Mouse (Mus musculus) liver, embryonic 16.5 days (tissue): ENCODE measurements around the gene Mccc1. TPM values are rescaled to one million over a fixed set of nuclear protein-coding genes. Genes with fewer than 3 reads are reported as not detected.

Experiments
- ATAC-seq: fragments of 200-750 bp; cut with Nextera tagmentation; 2 replicates; pipeline ENCODE4 v1.8.0; 2017; ENCODE audit warnings: low read depth, mild to moderate bottlenecking, moderate number of reproducible peaks, moderate library complexity
- H3K27ac ChIP-seq: fragments of 300-500 bp; sonication (generic); 2 replicates; pipeline ENCODE4 v1.5.1; 2014; ENCODE audit warnings: mild to moderate bottlenecking, low read length
- H3K27me3 ChIP-seq: fragments of 300-500 bp; sonication (generic); 2 replicates; pipeline ENCODE4 v1.6.1; 2014; ENCODE audit warnings: low read depth, low read length, mixed read lengths; ENCODE audit not compliant: control insufficient read depth, insufficient read depth
- H3K36me3 ChIP-seq: fragments of 300-500 bp; sonication (generic); 2 replicates; pipeline ENCODE4 v1.6.1; 2014; ENCODE audit warnings: mild to moderate bottlenecking; ENCODE audit not compliant: control insufficient read depth, insufficient read depth
- H3K4me1 ChIP-seq: fragments of 300-500 bp; sonication (generic); 2 replicates; pipeline ENCODE4 v1.6.1; 2014; ENCODE audit warnings: low read depth, low read length, mixed read lengths; ENCODE audit not compliant: control insufficient read depth
- H3K4me2 ChIP-seq: fragments of 300-500 bp; sonication (generic); 2 replicates; pipeline ENCODE4 v1.6.1; 2014; ENCODE audit warnings: low read depth, low read length, mixed read lengths
- H3K4me3 ChIP-seq: fragments of 300-500 bp; sonication (generic); 2 replicates; pipeline ENCODE4 v1.5.1; 2014; ENCODE audit warnings: low read depth, mild to moderate bottlenecking, low read length
- H3K9ac ChIP-seq: fragments of 300-500 bp; sonication (generic); 2 replicates; pipeline ENCODE4 v1.6.1; 2014; ENCODE audit warnings: low read depth, low read length
- H3K9me3 ChIP-seq: fragments of 300-500 bp; sonication (generic); replicated peaks from 2 replicates; pipeline ENCODE4 v1.6.1; 2016; ENCODE audit warnings: low read length; ENCODE audit not compliant: control insufficient read depth
- WGBS: fragments of 180-500 bp; shearing (Covaris S2); extraction: QIAGEN DNeasy Blood & Tissue Kit; methylation state at CpG from one replicate; pipeline ENCODE4 v1.1.7; 2014; ENCODE audit not compliant: insufficient replicate concordance; 5-methylcytosine and 5-hydroxymethylcytosine counted together
- polyA plus RNA-seq: library from polyadenylated mRNA; unstranded; fragments of >200 nt; fragmentation: Nextera tagmentation; extraction: Ambion mirVana; gene quantifications from 2 replicates; pipeline ENCODE4 v1.2.1, GENCODE M21; 2015

The Mccc1 gene
- polyA plus RNA-seq, 1 experiment from 2014 or later = 15.3 TPM

GRCm38 (mm10) chr3:35971149-35971548 lies 29.3 kb downstream of the Mccc1 start:
- Histone ChIP-seq H3K4me3 (no peak overlapping the region), H3K4me1 (no peaks in the 10 kb centered on the region), H3K9ac (no peak overlapping the region), H3K9me3 (no peaks in the 10 kb centered on the region), H3K27ac (no peak overlapping the region), H3K36me3 (no peaks in the 10 kb centered on the region), H3K27me3 (no peaks in the 10 kb centered on the region), H3K4me2 (no peak overlapping the region)
- WGBS = 80% methylated on average over 12 of the region's 12 CpGs
- ATAC-seq = no peak

GRCm38 (mm10) chr3:35970441-35970840 lies 30.0 kb downstream of the Mccc1 start:
- H3K36me3 ChIP-seq = no peaks in the 10 kb centered on the region
- 65% methylated on average over 4 of the region's 4 CpGs for WGBS
- H3K9ac ChIP-seq = no peak overlapping the region
- no peaks in the 10 kb centered on the region for H3K4me1 ChIP-seq
- H3K27ac ChIP-seq = no peak overlapping the region
- H3K4me3 ChIP-seq = no peak overlapping the region
- no peaks in the 10 kb centered on the region for H3K9me3 ChIP-seq
- no peaks in the 10 kb centered on the region for H3K27me3 ChIP-seq
- no peak for ATAC-seq
- no peak overlapping the region for H3K4me2 ChIP-seq

GRCm38 (mm10) chr3:35967366-35967921 lies 33.0 kb downstream of the Mccc1 start:
- Histone ChIP-seq H3K9me3 (no peaks in the 10 kb centered on the region), H3K4me2 (no peak overlapping the region), H3K27me3 (no peaks in the 10 kb centered on the region), H3K27ac (no peak overlapping the region), H3K4me1 (no peaks in the 10 kb centered on the region), H3K4me3 (no peak overlapping the region), H3K36me3 (no peaks in the 10 kb centered on the region), H3K9ac (no peak overlapping the region)
- 53% methylated on average over 8 of the region's 8 CpGs for WGBS
- no peak for ATAC-seq

GRCm38 (mm10) chr3:35966493-35966892 lies 34.0 kb downstream of the Mccc1 start:
- no peak overlapping the region for H3K4me2 ChIP-seq
- no peaks in the 10 kb centered on the region for H3K4me1 ChIP-seq
- ATAC-seq = no peak
- H3K4me3 ChIP-seq = no peak overlapping the region
- WGBS = 31% methylated on average over 2 of the region's 2 CpGs
- no peak overlapping the region for H3K27ac ChIP-seq
- no peaks in the 10 kb centered on the region for H3K36me3 ChIP-seq
- H3K9ac ChIP-seq = no peak overlapping the region
- H3K9me3 ChIP-seq = no peaks in the 10 kb centered on the region
- H3K27me3 ChIP-seq = no peaks in the 10 kb centered on the region

- H3K27ac ChIP-seq = no peak overlapping the region
- H3K4me3 ChIP-seq = no peak overlapping the region
- 17% methylated on average over 4 of the region's 4 CpGs for WGBS
- no peaks in the 10 kb centered on the region for H3K4me1 ChIP-seq
- no peaks in the 10 kb centered on the region for H3K27me3 ChIP-seq
- ATAC-seq = no peak
- H3K9ac ChIP-seq = no peak overlapping the region
- no peaks in the 10 kb centered on the region for H3K36me3 ChIP-seq
- no peaks in the 10 kb centered on the region for H3K9me3 ChIP-seq
- H3K4me2 ChIP-seq = no peak overlapping the region
Observed at GRCm38 (mm10) chr3:35964928-35965327, 35.5 kb downstream of the Mccc1 start.

GRCm38 (mm10) chr3:35963921-35964320 lies 36.6 kb downstream of the Mccc1 start:
- Histone ChIP-seq H3K9ac (no peak overlapping the region), H3K4me2 (no peak overlapping the region), H3K4me3 (no peak overlapping the region), H3K9me3 (no peaks in the 10 kb centered on the region), H3K27me3 (no peaks in the 10 kb centered on the region), H3K36me3 (no peaks in the 10 kb centered on the region), H3K4me1 (no peaks in the 10 kb centered on the region), H3K27ac (no peak overlapping the region)
- 78% methylated on average over 5 of the region's 5 CpGs for WGBS
- no peak for ATAC-seq

- Histone ChIP-seq H3K9ac (no peak overlapping the region), H3K4me2 (no peak overlapping the region), H3K4me1 (no peaks in the 10 kb centered on the region), H3K4me3 (no peak overlapping the region), H3K27ac (no peak overlapping the region), H3K36me3 (no peaks in the 10 kb centered on the region), H3K27me3 (no peaks in the 10 kb centered on the region), H3K9me3 (no peaks in the 10 kb centered on the region)
- no peak for ATAC-seq
- WGBS = 76% methylated on average over 4 of the region's 4 CpGs
Observed at GRCm38 (mm10) chr3:35963401-35963800, 37.1 kb downstream of the Mccc1 start.

- Histone ChIP-seq H3K4me2 (no peak overlapping the region), H3K9me3 (no peaks in the 10 kb centered on the region), H3K9ac (no peak overlapping the region), H3K4me1 (no peaks in the 10 kb centered on the region), H3K27ac (no peak overlapping the region), H3K36me3 (no peaks in the 10 kb centered on the region), H3K4me3 (no peak overlapping the region), H3K27me3 (no peaks in the 10 kb centered on the region)
- WGBS = 71% methylated on average over 5 of the region's 5 CpGs
- ATAC-seq = no peak
Observed at GRCm38 (mm10) chr3:35962967-35963366, 37.5 kb downstream of the Mccc1 start.

- Histone ChIP-seq H3K4me1 (no peaks in the 10 kb centered on the region), H3K36me3 (no peaks in the 10 kb centered on the region), H3K27ac (no peak overlapping the region), H3K27me3 (no peaks in the 10 kb centered on the region), H3K9ac (no peak overlapping the region), H3K4me3 (no peak overlapping the region), H3K9me3 (no peaks in the 10 kb centered on the region), H3K4me2 (no peak overlapping the region)
- ATAC-seq = no peak
- 86% methylated on average over 3 of the region's 3 CpGs for WGBS
Observed at GRCm38 (mm10) chr3:35957230-35957629, 43.2 kb downstream of the Mccc1 start.
